Comparison of ENCODE assay signal across 8 mouse cellular contexts in genomic region chr8:78509273-78510031, GRCm38 (mm10). TPM values are rescaled to one million over a fixed set of nuclear protein-coding genes. Genes with fewer than 3 reads are reported as not detected.
DNase-seq lines count a peak whose midpoint lies in the region; ATAC-seq and TF ChIP-seq lines count a peak whose summit lies in the region.

Gene Slc10a7, plus strand, starts transcription at chr8:78509346.

- no peak for TF ChIP-seq CTCF in E14TG2a.4 (conservative IDR thresholded peaks at IDR 0.05; ENCODE audit: low read length)
- no peak for TF ChIP-seq CTCF in heart, postnatal 0 days (IDR thresholded peaks at IDR 0.05; ENCODE audit: low read depth)
- no peak for TF ChIP-seq CTCF in liver, postnatal 0 days (IDR thresholded peaks at IDR 0.05; ENCODE audit: low read depth)

- H3K9me3 ChIP-seq in E14TG2a.4 (ENCODE audit: low read length), result no peaks in the 10 kb centered on the region
- H3K9me3 ChIP-seq in forebrain, embryonic 12.5 days, result no peaks in the 10 kb centered on the region
- H3K9me3 ChIP-seq in heart, postnatal 0 days (replicated peaks; ENCODE audit: control insufficient read depth, low read length), result no peaks in the 10 kb centered on the region
- H3K9me3 ChIP-seq in liver, postnatal 0 days (ENCODE audit: low read length), result no peaks in the 10 kb centered on the region
- no peaks in the 10 kb centered on the region for H3K9me3 ChIP-seq in neural tube, embryonic 13.5 days

- H3K9ac ChIP-seq in forebrain, embryonic 12.5 days, result peak within 1 kb of the TSS; percentile 99
- peak within 1 kb of the TSS; percentile 97 for H3K9ac ChIP-seq in heart, postnatal 0 days (replicated peaks; ENCODE audit: low read depth, low read length)
- H3K9ac ChIP-seq in liver, postnatal 0 days (replicated peaks), result peak within 1 kb of the TSS; percentile 86
- peak within 1 kb of the TSS; percentile 98 for H3K9ac ChIP-seq in neural tube, embryonic 13.5 days

- peak; percentile 95 for ATAC-seq in forebrain, embryonic 12.5 days (ENCODE audit: low FRiP score)
- ATAC-seq in heart, postnatal 0 days (ENCODE audit: insufficient read depth, low read depth), result peak; percentile 92
- peak; percentile 90 for ATAC-seq in liver, postnatal 0 days
- ATAC-seq in neural tube, embryonic 13.5 days (ENCODE audit: low read depth), result peak; percentile 99

- H3K4me2 ChIP-seq in forebrain, embryonic 12.5 days, result peak within 1 kb of the TSS; percentile 92
- H3K4me2 ChIP-seq in heart, postnatal 0 days (ENCODE audit: low read depth, low read length), result peak within 1 kb of the TSS; percentile 100
- peak within 1 kb of the TSS; percentile 95 for H3K4me2 ChIP-seq in liver, postnatal 0 days (ENCODE audit: low read depth, low read length)
- peak within 1 kb of the TSS; percentile 66 for H3K4me2 ChIP-seq in neural tube, embryonic 13.5 days

- H3K36me3 ChIP-seq in E14TG2a.4 (ENCODE audit: insufficient read depth, low read length), result peaks cover 21% of the 10 kb centered on the region
- peaks cover 13% of the 10 kb centered on the region for H3K36me3 ChIP-seq in forebrain, embryonic 12.5 days (replicated peaks)
- H3K36me3 ChIP-seq in heart, postnatal 0 days (replicated peaks; ENCODE audit: control insufficient read depth, insufficient read depth, low read length), result peaks cover 6% of the 10 kb centered on the region
- peaks cover 7% of the 10 kb centered on the region for H3K36me3 ChIP-seq in liver, postnatal 0 days (replicated peaks; ENCODE audit: insufficient read depth, low read length)
- H3K36me3 ChIP-seq in neural tube, embryonic 13.5 days, result peaks cover 12% of the 10 kb centered on the region

- peak within 1 kb of the TSS; percentile 95 for H3K27ac ChIP-seq in forebrain, embryonic 12.5 days
- H3K27ac ChIP-seq in heart, postnatal 0 days (ENCODE audit: low read depth), result peak within 1 kb of the TSS; percentile 97
- peak within 1 kb of the TSS; percentile 94 for H3K27ac ChIP-seq in liver, postnatal 0 days (ENCODE audit: low read depth)
- peak within 1 kb of the TSS; percentile 97 for H3K27ac ChIP-seq in neural tube, embryonic 13.5 days (replicated peaks)

- WGBS in forebrain, embryonic 12.5 days, result under 1% methylated on average over 51 of the region's 51 CpGs
- WGBS in heart, postnatal 0 days, result under 1% methylated on average over 51 of the region's 51 CpGs
- under 1% methylated on average over 51 of the region's 51 CpGs for WGBS in liver, postnatal 0 days (ENCODE audit: insufficient replicate concordance)
- WGBS in neural tube, embryonic 13.5 days, result under 1% methylated on average over 51 of the region's 51 CpGs

- no peak for TF ChIP-seq EP300 in heart, postnatal 0 days (IDR thresholded peaks at IDR 0.05; ENCODE audit: low read depth)
- no peak for TF ChIP-seq EP300 in liver, postnatal 0 days (IDR thresholded peaks at IDR 0.05; ENCODE audit: low read depth)

- H3K4me1 ChIP-seq in E14TG2a.4 (replicated peaks; ENCODE audit: low read depth, low read length), result peaks cover 54% of the 10 kb centered on the region
- H3K4me1 ChIP-seq in forebrain, embryonic 12.5 days, result peaks cover 19% of the 10 kb centered on the region
- peaks cover 10% of the 10 kb centered on the region; the same call in 1 of the 2 replicates for H3K4me1 ChIP-seq in heart, postnatal 0 days (ENCODE audit: control insufficient read depth, insufficient read depth)
- peaks cover 12% of the 10 kb centered on the region; the same call in 1 of the 2 replicates for H3K4me1 ChIP-seq in liver, postnatal 0 days (ENCODE audit: insufficient read depth)
- peaks cover 26% of the 10 kb centered on the region for H3K4me1 ChIP-seq in neural tube, embryonic 13.5 days (replicated peaks)

- peak; percentile 78 for DNase-seq in c-Kit-positive CD71-positive TER-119-positive erythroid progenitor cells, embryonic 14.5 days (ENCODE audit: low spot score)
- peak; percentile 64 for DNase-seq in heart, postnatal 0 days (ENCODE audit: low spot score)
- peak; percentile 86 to 91 for DNase-seq in kidney, postnatal 36 days
- DNase-seq in liver, postnatal 0 days, result peak; percentile 87
- DNase-seq in telencephalon, adult 2 months (ENCODE audit: low read depth, low spot score), result peak; percentile 78

- H3K27me3 ChIP-seq in E14TG2a.4 (ENCODE audit: insufficient read depth, low read length), result no peaks in the 10 kb centered on the region
- H3K27me3 ChIP-seq in forebrain, embryonic 12.5 days, result no peaks in the 10 kb centered on the region
- H3K27me3 ChIP-seq in heart, postnatal 0 days (ENCODE audit: control insufficient read depth, insufficient read depth, low read length), result no peaks in the 10 kb centered on the region
- H3K27me3 ChIP-seq in liver, postnatal 0 days (ENCODE audit: insufficient read depth, low read length), result no peaks in the 10 kb centered on the region
- H3K27me3 ChIP-seq in neural tube, embryonic 13.5 days, result no peaks in the 10 kb centered on the region

- peak within 1 kb of the TSS; percentile 98 for H3K4me3 ChIP-seq in E14TG2a.4 (replicated peaks; ENCODE audit: low read length)
- peak within 1 kb of the TSS; percentile 94 for H3K4me3 ChIP-seq in forebrain, embryonic 12.5 days (replicated peaks)
- H3K4me3 ChIP-seq in heart, postnatal 0 days (ENCODE audit: low read depth, low read length), result peak within 1 kb of the TSS; percentile 85
- H3K4me3 ChIP-seq in liver, postnatal 0 days (ENCODE audit: low read depth, low read length), result peak within 1 kb of the TSS; percentile 78
- peak within 1 kb of the TSS; percentile 95 for H3K4me3 ChIP-seq in neural tube, embryonic 13.5 days

RNA-seq across cellular contexts. Expression of gene Slc10a7, which starts in this region (rescaled TPM):
- polyA plus RNA-seq in forebrain, embryonic 12.5 days (2016; fragmentation: Nextera tagmentation; extraction: Ambion mirVana), result 11.2 and 11.6 TPM in 2 replicates
- total RNA-seq in heart, postnatal 0 days (2014; rRNA removed; ENCODE audit: low replicate concordance), result 9.6 and 11.8 TPM in 2 replicates
- polyA plus RNA-seq in heart, postnatal 0 days (2015; fragmentation: Nextera tagmentation; extraction: Ambion mirVana), result 5.3 and 6.3 TPM in 2 replicates
- 3.6 and 4.1 TPM in 2 replicates for polyA plus RNA-seq in liver, postnatal 0 days (2015; fragmentation: Nextera tagmentation; extraction: Ambion mirVana)
- 10.8 and 12.8 TPM in 2 replicates for polyA plus RNA-seq in neural tube, embryonic 13.5 days (2015; fragmentation: Nextera tagmentation; extraction: Ambion mirVana)

Comparison
In these comparisons a context has a peak if more than half of its experiments do, and no peak if none do; other contexts are left out.
1. Peak in every context shown above with its lines: DNase-seq, ATAC-seq, H3K4me3 ChIP-seq and H3K27ac ChIP-seq.